Mouse (Mus musculus): ENCODE results near the gene Slc8a2.

Gene Slc8a2

GRCm38 (mm10) chr7:16125829-16126228 lies 3.8 kb upstream of the Slc8a2 start:
- no peak for DNase-seq

- no peak for DNase-seq
Observed at GRCm38 (mm10) chr7:16128344-16128743, 1.3 kb upstream of the Slc8a2 start.

- no peak for DNase-seq
Observed at GRCm38 (mm10) chr7:16128899-16129298, 727 bp upstream of the Slc8a2 start.

- peak; percentile 37 for DNase-seq
Observed at GRCm38 (mm10) chr7:16129846-16130691, 443 bp downstream of the Slc8a2 start.

- DNase-seq: no peak
Observed at GRCm38 (mm10) chr7:16130956-16131634, 1.5 kb downstream of the Slc8a2 start.

- DNase-seq: peak; percentile 25
Observed at GRCm38 (mm10) chr7:16132161-16132581, 2.5 kb downstream of the Slc8a2 start.

- no peak for DNase-seq
Observed at GRCm38 (mm10) chr7:16132926-16133325, 3.3 kb downstream of the Slc8a2 start.

GRCm38 (mm10) chr7:16133691-16134090 lies 4.1 kb downstream of the Slc8a2 start:
- DNase-seq: no peak

GRCm38 (mm10) chr7:16134951-16135392 lies 5.3 kb downstream of the Slc8a2 start:
- no peak for DNase-seq

GRCm38 (mm10) chr7:16146489-16147410 lies 17.1 kb downstream of the Slc8a2 start:
- no peak for DNase-seq

- peak; percentile 74 for DNase-seq
Observed at GRCm38 (mm10) chr7:16147643-16148042, 18.0 kb downstream of the Slc8a2 start.

- peak; percentile 36 for DNase-seq
Observed at GRCm38 (mm10) chr7:16149241-16149640, 19.6 kb downstream of the Slc8a2 start.

- DNase-seq: no peak
Observed at GRCm38 (mm10) chr7:16150191-16151145, 20.8 kb downstream of the Slc8a2 start.

GRCm38 (mm10) chr7:16153522-16153921 lies 23.9 kb downstream of the Slc8a2 start:
- DNase-seq: peak; percentile 51

- peak; percentile 53 for DNase-seq
Observed at GRCm38 (mm10) chr7:16155132-16155872, 25.7 kb downstream of the Slc8a2 start.

GRCm38 (mm10) chr7:16156105-16156714 lies 26.6 kb downstream of the Slc8a2 start:
- DNase-seq: peak; percentile 16

GRCm38 (mm10) chr7:16158735-16159134 lies 29.1 kb downstream of the Slc8a2 start:
- no peak for DNase-seq

- DNase-seq: peak; percentile 27
Observed at GRCm38 (mm10) chr7:16160702-16161101, 31.1 kb downstream of the Slc8a2 start.

GRCm38 (mm10) chr7:16161302-16161701 lies 31.7 kb downstream of the Slc8a2 start:
- no peak for DNase-seq

- no peak for DNase-seq
Observed at GRCm38 (mm10) chr7:16162036-16162435, 32.4 kb downstream of the Slc8a2 start.
